Mouse (Mus musculus): ENCODE measurements around the gene 5730596B20Rik. TPM values are rescaled to one million over a fixed set of nuclear protein-coding genes. Genes with fewer than 3 reads are reported as not detected.

The 5730596B20Rik gene
- polyA plus RNA-seq, 1 experiment: 0.67 TPM

GRCm38 (mm10) chr6:52211170-52211935 lies 34.1 kb downstream of the 5730596B20Rik start:
- peak; percentile 84 for DNase-seq (ENCODE audit: low read depth)
- TF ChIP-seq POLR2A (IDR thresholded peaks at IDR 0.05; ENCODE audit: borderline replicate concordance, extremely low read depth, insufficient read depth, insufficient read length, poor library complexity, severe bottlenecking): no peak
- TF ChIP-seq CTCF (IDR thresholded peaks at IDR 0.05; ENCODE audit: borderline replicate concordance, extremely low read depth, insufficient read depth, insufficient read length): peak; percentile 84

- no peak for DNase-seq (ENCODE audit: low read depth)
- no peak for TF ChIP-seq CTCF (IDR thresholded peaks at IDR 0.05; ENCODE audit: borderline replicate concordance, extremely low read depth, insufficient read depth, insufficient read length)
- no peak for TF ChIP-seq POLR2A (IDR thresholded peaks at IDR 0.05; ENCODE audit: borderline replicate concordance, extremely low read depth, insufficient read depth, insufficient read length, poor library complexity, severe bottlenecking)
Measured at GRCm38 (mm10) chr6:52211961-52212360, 34.7 kb downstream of the 5730596B20Rik start.

- TF ChIP-seq POLR2A (IDR thresholded peaks at IDR 0.05; ENCODE audit: borderline replicate concordance, extremely low read depth, insufficient read depth, insufficient read length, poor library complexity, severe bottlenecking) (no peak), CTCF (IDR thresholded peaks at IDR 0.05; ENCODE audit: borderline replicate concordance, extremely low read depth, insufficient read depth, insufficient read length) (no peak)
- no peak for DNase-seq (ENCODE audit: low read depth)
Measured at GRCm38 (mm10) chr6:52212556-52213118, 35.3 kb downstream of the 5730596B20Rik start.

- TF ChIP-seq POLR2A (IDR thresholded peaks at IDR 0.05; ENCODE audit: borderline replicate concordance, extremely low read depth, insufficient read depth, insufficient read length, poor library complexity, severe bottlenecking) (no peak), CTCF (IDR thresholded peaks at IDR 0.05; ENCODE audit: borderline replicate concordance, extremely low read depth, insufficient read depth, insufficient read length) (no peak)
- DNase-seq (ENCODE audit: low read depth): no peak
Measured at GRCm38 (mm10) chr6:52213119-52213986, 36.1 kb downstream of the 5730596B20Rik start, which contains the start of the genes Hoxa3 and Gm28308. Gene Hoxa3 (minus strand): TSS chr6:52213336. Gene Gm28308 (minus strand): TSS chr6:52213339.

GRCm38 (mm10) chr6:52214271-52214670 lies 37.0 kb downstream of the 5730596B20Rik start:
- TF ChIP-seq POLR2A (IDR thresholded peaks at IDR 0.05; ENCODE audit: borderline replicate concordance, extremely low read depth, insufficient read depth, insufficient read length, poor library complexity, severe bottlenecking): no peak
- no peak for TF ChIP-seq CTCF (IDR thresholded peaks at IDR 0.05; ENCODE audit: borderline replicate concordance, extremely low read depth, insufficient read depth, insufficient read length)
- DNase-seq (ENCODE audit: low read depth): no peak

- DNase-seq (ENCODE audit: low read depth): no peak
- TF ChIP-seq POLR2A (IDR thresholded peaks at IDR 0.05; ENCODE audit: borderline replicate concordance, extremely low read depth, insufficient read depth, insufficient read length, poor library complexity, severe bottlenecking) (no peak), CTCF (IDR thresholded peaks at IDR 0.05; ENCODE audit: borderline replicate concordance, extremely low read depth, insufficient read depth, insufficient read length) (no peak)
Measured at GRCm38 (mm10) chr6:52215070-52215469, 37.8 kb downstream of the 5730596B20Rik start.

- TF ChIP-seq CTCF (IDR thresholded peaks at IDR 0.05; ENCODE audit: borderline replicate concordance, extremely low read depth, insufficient read depth, insufficient read length) (no peak), POLR2A (IDR thresholded peaks at IDR 0.05; ENCODE audit: borderline replicate concordance, extremely low read depth, insufficient read depth, insufficient read length, poor library complexity, severe bottlenecking) (no peak)
- DNase-seq (ENCODE audit: low read depth): no peak
Measured at GRCm38 (mm10) chr6:52215771-52216535, 38.7 kb downstream of the 5730596B20Rik start.

GRCm38 (mm10) chr6:52216691-52217458 lies 39.6 kb downstream of the 5730596B20Rik start:
- no peak for TF ChIP-seq POLR2A (IDR thresholded peaks at IDR 0.05; ENCODE audit: borderline replicate concordance, extremely low read depth, insufficient read depth, insufficient read length, poor library complexity, severe bottlenecking)
- no peak for TF ChIP-seq CTCF (IDR thresholded peaks at IDR 0.05; ENCODE audit: borderline replicate concordance, extremely low read depth, insufficient read depth, insufficient read length)
- no peak for DNase-seq (ENCODE audit: low read depth)

- no peak for DNase-seq (ENCODE audit: low read depth)
- TF ChIP-seq CTCF (IDR thresholded peaks at IDR 0.05; ENCODE audit: borderline replicate concordance, extremely low read depth, insufficient read depth, insufficient read length) (no peak), POLR2A (IDR thresholded peaks at IDR 0.05; ENCODE audit: borderline replicate concordance, extremely low read depth, insufficient read depth, insufficient read length, poor library complexity, severe bottlenecking) (no peak)
Measured at GRCm38 (mm10) chr6:52217459-52217768, 40.1 kb downstream of the 5730596B20Rik start.
